Mouse (Mus musculus): ENCODE results near the gene Avpi1.

GRCm38 (mm10) chr19:42166766-42167165 is 37.9 kb upstream of the Avpi1 start:
- TF ChIP-seq CTCF (IDR thresholded peaks at IDR 0.05; ENCODE audit: extremely low read depth, insufficient read length, insufficient replicate concordance, low read depth, low read length) (no peak), POLR2A (IDR thresholded peaks at IDR 0.05; ENCODE audit: low read depth, low read length) (no peak)
